Mouse (Mus musculus): ENCODE data around the gene D030056L22Rik. TPM values are rescaled to one million over a fixed set of nuclear protein-coding genes. Genes with fewer than 3 reads are reported as not detected.
A peak's percentile ranks its signal among the peaks of the same experiment; 100 is the strongest.

D030056L22Rik gene
- polyA plus RNA-seq, 1 experiment from 2014 or later: 79.1 TPM

DNA sequence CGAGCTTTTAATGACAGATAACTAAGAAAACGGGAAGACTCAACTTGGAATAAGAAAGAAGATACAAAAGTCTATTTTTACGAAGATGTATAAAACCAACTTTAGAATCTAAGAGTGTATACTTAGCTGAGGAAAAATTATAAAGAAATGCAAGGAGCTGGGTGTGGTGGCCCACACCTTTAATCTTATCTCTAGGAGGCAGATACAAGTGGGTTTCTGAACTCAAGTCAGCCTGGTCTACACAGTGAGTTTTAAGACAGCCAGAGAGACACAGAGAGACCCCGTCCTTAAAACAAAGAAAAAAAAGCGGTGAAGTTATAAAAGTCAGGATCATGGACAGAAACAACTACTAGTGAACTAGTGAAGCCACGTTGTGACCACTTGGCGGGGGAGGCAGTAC is 26.2 kb downstream of the D030056L22Rik start:
- Histone ChIP-seq H3K4me3 (no peak overlapping the region), H3K27me3 (no peaks in the 10 kb centered on the region), H3K4me2 (replicated peaks) (no peak overlapping the region), H3K27ac (replicated peaks) (no peak overlapping the region), H3K4me1 (no peaks in the 10 kb centered on the region), H3K36me3 (no peaks in the 10 kb centered on the region), H3K9me3 (no peaks in the 10 kb centered on the region), H3K9ac (replicated peaks) (no peak overlapping the region)
- 86% methylated on average over 7 of the region's 7 CpGs for WGBS
- no peak for ATAC-seq (ENCODE audit: low FRiP score, low read depth)

DNA sequence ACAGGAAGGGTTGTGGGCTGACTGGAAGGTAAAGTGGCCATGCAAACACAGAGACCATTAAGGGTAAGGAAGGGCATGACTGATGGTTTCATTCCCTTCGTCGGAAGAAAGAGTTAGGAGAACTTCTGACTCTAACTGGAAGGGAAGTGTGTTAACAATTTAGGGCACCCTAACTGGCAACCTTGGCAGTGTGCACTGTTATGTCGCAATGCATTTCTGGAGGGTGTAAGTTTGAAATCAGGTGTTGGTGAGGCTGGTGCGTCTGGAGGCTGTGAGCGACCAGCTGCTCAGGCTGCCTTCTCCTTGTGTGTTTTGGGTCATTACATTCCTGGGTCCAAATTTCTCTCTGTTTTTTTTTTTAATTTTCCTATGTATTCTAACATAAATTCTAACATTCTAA is 31.0 kb downstream of the D030056L22Rik start:
- Histone ChIP-seq H3K36me3 (no peaks in the 10 kb centered on the region), H3K4me1 (no peaks in the 10 kb centered on the region), H3K27ac (replicated peaks) (no peak overlapping the region), H3K9ac (replicated peaks) (no peak overlapping the region), H3K4me3 (no peak overlapping the region), H3K4me2 (replicated peaks) (no peak overlapping the region), H3K9me3 (no peaks in the 10 kb centered on the region), H3K27me3 (no peaks in the 10 kb centered on the region)
- WGBS: 81% methylated on average over 5 of the region's 5 CpGs
- ATAC-seq (ENCODE audit: low FRiP score, low read depth): no peak

DNA sequence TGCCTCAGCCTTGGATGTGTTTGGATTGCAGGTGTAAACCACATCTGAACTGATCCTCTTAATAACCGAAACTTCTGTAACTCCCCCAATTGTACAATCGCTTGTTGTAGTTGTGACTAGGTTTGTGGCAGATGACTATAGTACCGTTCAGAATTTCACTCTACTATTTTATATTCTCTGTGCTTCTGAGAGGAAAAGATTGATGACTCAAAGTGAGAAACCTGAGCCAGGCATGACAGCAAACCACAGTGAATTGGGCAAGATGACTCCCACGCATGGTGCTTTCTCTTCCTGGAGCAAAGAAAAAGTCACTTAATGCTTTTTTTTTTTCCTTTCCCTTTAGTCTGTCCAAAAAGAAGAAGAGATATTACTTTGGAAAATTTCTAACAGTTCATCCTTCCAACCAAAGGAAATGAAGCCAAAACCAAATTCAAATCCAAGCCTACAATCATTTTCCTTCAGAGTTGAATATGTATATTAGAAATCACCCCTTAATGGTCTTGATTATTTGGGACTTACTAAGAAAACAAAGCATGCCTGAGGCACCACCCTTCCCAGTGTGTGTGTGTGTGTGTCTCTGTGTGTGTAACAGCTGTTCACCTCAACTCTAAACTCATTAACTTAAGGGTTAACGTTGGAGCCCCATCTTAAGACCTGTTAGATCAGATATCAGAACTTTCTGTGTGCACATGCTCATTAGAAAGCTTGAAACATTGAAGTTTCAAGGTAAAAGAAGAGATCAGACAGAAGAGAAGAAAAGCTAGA is 33.8 kb downstream of the D030056L22Rik start:
- Histone ChIP-seq H3K4me3 (no peak overlapping the region), H3K9ac (replicated peaks) (no peak overlapping the region), H3K9me3 (no peaks in the 10 kb centered on the region), H3K27me3 (peaks cover 18% of the 10 kb centered on the region), H3K36me3 (no peaks in the 10 kb centered on the region), H3K4me1 (peaks cover 9% of the 10 kb centered on the region; the same call in 1 of the 2 replicates), H3K4me2 (replicated peaks) (no peak overlapping the region), H3K27ac (replicated peaks) (no peak overlapping the region)
- 89% methylated on average over 5 of the region's 5 CpGs for WGBS
- no peak for ATAC-seq (ENCODE audit: low FRiP score, low read depth)

DNA sequence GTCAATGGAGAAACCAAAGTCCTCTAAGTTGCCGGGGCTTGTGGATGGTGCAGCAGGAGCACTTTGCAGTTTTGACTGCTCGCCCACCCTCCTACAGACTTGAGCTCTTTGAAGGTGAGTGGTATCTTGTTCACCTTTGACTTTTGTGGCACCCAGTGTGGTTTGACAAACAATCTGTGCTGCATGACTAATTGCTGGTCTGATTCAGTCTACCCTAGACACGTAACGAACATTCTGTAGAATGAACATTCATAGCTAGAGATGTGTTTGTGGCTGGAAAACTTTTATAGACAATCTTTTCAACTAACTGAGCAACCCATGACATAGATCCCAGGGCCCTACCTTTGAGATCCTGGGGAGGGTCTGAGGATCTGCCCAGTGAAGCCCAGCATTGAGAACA is 34.4 kb downstream of the D030056L22Rik start:
- H3K36me3 ChIP-seq: no peaks in the 10 kb centered on the region
- H3K27ac ChIP-seq (replicated peaks): no peak overlapping the region
- 91% methylated on average over 4 of the region's 4 CpGs for WGBS
- no peak overlapping the region for H3K4me2 ChIP-seq (replicated peaks)
- H3K9ac ChIP-seq (replicated peaks): no peak overlapping the region
- no peak for ATAC-seq (ENCODE audit: low FRiP score, low read depth)
- H3K4me1 ChIP-seq: peaks cover 9% of the 10 kb centered on the region; the same call in 1 of the 2 replicates
- H3K27me3 ChIP-seq: peaks cover 18% of the 10 kb centered on the region
- no peaks in the 10 kb centered on the region for H3K9me3 ChIP-seq
- no peak overlapping the region for H3K4me3 ChIP-seq

DNA sequence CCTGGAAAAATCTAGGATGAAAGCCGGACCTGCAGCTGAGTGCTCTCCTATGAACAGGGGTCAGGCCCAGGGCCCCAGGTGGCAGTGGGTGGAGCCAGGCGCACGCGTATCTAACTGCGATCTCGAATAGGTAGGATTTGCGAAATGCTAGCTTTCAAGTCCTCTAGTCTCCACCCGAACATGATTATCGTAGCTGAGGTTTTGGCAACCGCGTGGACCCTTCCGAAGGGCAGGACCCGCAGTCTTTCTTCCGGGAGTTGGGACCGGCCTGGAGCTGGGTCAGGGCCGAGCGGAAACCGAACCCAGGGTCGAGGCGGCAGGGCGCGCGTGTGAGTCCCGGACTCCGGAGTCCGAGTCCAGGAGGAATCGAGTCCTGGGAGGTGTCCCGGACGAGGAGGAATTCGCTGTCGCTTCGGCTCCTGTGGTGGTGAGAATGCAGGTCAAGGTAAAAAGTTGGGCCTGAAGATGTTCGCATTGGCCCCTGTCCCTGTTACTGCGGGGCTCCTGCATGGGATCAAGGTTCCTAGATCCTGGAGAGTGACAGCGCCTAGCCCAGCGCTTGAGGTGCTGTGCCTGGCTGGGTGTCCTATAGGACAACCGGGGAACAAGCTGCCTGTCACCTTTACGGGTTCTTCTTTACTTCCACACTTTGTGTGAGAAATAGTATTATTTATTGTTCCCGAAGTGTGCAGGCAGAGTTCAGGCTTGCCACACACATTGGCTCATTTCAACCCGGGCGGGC is 36.8 kb downstream of the D030056L22Rik start, which contains the start of gene Trpm6:
Trpm6 (plus strand) TSS at position 386 of the 742 bp plus-strand sequence.
- H3K27me3 ChIP-seq: peaks cover 18% of the 10 kb centered on the region
- H3K4me3 ChIP-seq: peak within 1 kb of the TSS; percentile 40
- H3K9ac ChIP-seq (replicated peaks): no peak within 1 kb of the TSS
- WGBS: 7% methylated on average over 41 of the region's 41 CpGs
- H3K4me1 ChIP-seq: peaks cover 9% of the 10 kb centered on the region; the same call in 1 of the 2 replicates
- no peak within 1 kb of the TSS for H3K27ac ChIP-seq (replicated peaks)
- no peaks in the 10 kb centered on the region for H3K9me3 ChIP-seq
- 0 out of 2 replicates have a peak, but pooled peaks have one; percentile 44 for ATAC-seq (ENCODE audit: low FRiP score, low read depth)
- H3K4me2 ChIP-seq (replicated peaks): peak within 1 kb of the TSS; percentile 61
- H3K36me3 ChIP-seq: no peaks in the 10 kb centered on the region

DNA sequence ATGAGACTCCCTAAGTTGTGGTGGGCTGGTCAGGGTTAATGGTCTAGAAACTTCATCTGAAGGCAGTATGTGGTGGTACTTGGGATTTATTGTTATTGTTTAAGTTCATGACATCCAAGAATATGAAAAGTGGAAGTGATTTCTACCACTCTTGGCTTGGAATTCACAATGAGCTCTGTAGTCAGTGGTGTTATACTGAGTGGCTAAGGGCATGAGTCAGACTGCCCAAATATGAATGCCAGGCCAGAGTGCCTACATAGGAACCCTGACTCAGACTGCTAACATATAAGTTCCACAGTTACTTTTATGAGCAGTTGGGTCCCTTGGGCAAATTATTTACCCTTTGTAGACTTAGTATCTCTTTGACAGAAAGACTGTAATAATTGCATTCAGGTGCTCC is 44.2 kb downstream of the D030056L22Rik start:
- no peaks in the 10 kb centered on the region for H3K36me3 ChIP-seq
- no peak for ATAC-seq (ENCODE audit: low FRiP score, low read depth)

DNA sequence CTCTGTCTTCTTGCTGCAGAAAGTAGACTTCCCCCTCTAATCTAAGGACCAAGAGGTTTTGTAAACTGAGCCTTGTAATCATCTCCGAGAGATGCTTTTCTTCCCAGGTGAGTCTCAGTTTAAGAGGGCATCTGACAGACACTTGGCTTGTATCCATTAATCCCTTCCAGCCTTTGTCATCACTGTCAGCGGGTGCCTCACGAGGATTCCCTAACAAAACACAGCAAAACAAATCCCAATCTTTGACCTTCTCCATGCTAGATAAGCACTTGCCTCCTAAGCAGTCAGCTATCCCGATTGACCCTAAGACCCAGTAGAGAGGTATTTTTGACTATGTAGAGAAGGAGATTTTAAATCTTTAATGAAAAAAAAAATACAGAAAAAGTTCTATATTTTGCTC is 44.7 kb downstream of the D030056L22Rik start:
- Histone ChIP-seq H3K4me1 (peaks cover 7% of the 10 kb centered on the region; the same call in 1 of the 2 replicates), H3K4me3 (no peak overlapping the region), H3K27ac (replicated peaks) (no peak overlapping the region), H3K9me3 (no peaks in the 10 kb centered on the region), H3K9ac (replicated peaks) (no peak overlapping the region), H3K27me3 (no peaks in the 10 kb centered on the region), H3K36me3 (no peaks in the 10 kb centered on the region), H3K4me2 (replicated peaks) (no peak overlapping the region)
- 31% methylated on average over 4 of the region's 4 CpGs for whole genome bisulfite sequencing
- no peak for ATAC-seq (ENCODE audit: low FRiP score, low read depth)

More for the DNA sequence above, 44.2 kb downstream of the D030056L22Rik start:
- H3K27ac ChIP-seq (replicated peaks): no peak overlapping the region
- H3K4me2 ChIP-seq (replicated peaks): no peak overlapping the region
- no peak overlapping the region for H3K9ac ChIP-seq (replicated peaks)
- peaks cover 7% of the 10 kb centered on the region; the same call in 1 of the 2 replicates for H3K4me1 ChIP-seq
- no peak overlapping the region for H3K4me3 ChIP-seq
- no peaks in the 10 kb centered on the region for H3K9me3 ChIP-seq
- H3K27me3 ChIP-seq: no peaks in the 10 kb centered on the region

DNA sequence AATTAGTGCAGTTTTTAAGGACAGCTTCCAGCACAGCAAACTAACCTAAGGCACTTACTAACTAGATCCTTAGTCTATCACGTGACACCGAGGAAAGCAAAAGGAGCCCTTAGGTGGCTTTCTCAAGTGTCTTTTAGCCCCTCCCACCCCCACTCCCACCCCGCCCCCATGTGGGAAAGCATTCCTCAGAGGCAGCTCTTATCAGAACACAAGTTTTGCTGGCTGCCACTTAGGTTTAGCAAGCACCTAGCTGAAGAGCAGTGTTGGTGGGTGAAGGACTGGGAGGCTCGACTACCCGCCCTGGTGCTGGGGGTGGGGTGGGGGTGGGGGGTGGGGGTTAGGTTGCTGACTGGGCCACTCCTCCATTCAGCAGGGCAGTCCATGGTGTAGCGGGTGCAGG is 45.3 kb downstream of the D030056L22Rik start:
- no peak overlapping the region for H3K27ac ChIP-seq (replicated peaks)
- 18% methylated on average over 6 of the region's 6 CpGs for WGBS
- no peak for ATAC-seq (ENCODE audit: low FRiP score, low read depth)

DNA sequence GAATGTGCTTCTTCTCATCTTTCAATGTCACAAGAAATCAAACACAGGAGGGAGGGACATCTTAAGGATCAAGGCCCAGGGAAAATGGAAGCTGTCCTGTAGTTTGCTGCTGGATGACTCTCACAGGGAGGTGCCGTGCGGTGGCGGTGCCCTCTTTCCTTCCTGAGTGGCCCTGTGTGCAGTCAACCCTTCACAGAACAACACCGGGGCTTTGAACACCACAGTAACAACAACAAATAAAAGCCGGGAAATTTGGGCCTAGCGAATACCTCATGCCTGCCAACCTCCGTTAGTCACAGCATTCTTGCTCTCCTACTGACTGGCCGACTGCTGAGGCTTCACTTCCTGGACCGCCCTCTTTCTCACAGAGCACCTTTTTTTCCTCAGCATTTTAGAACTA is 45.9 kb downstream of the D030056L22Rik start:
- Histone ChIP-seq H3K4me3 (no peak overlapping the region), H3K27ac (replicated peaks) (no peak overlapping the region), H3K4me1 (peaks cover 7% of the 10 kb centered on the region; the same call in 1 of the 2 replicates), H3K36me3 (no peaks in the 10 kb centered on the region), H3K9ac (replicated peaks) (no peak overlapping the region), H3K9me3 (no peaks in the 10 kb centered on the region), H3K27me3 (no peaks in the 10 kb centered on the region), H3K4me2 (replicated peaks) (peak overlapping the region; percentile 3; the same call in 1 of the 2 replicates)
- 16% methylated on average over 9 of the region's 9 CpGs for WGBS
- peak; percentile 66 for ATAC-seq (ENCODE audit: low FRiP score, low read depth)

More for the DNA sequence above, 45.3 kb downstream of the D030056L22Rik start:
- Histone ChIP-seq H3K9ac (replicated peaks) (no peak overlapping the region), H3K36me3 (no peaks in the 10 kb centered on the region), H3K27me3 (no peaks in the 10 kb centered on the region), H3K4me1 (peaks cover 7% of the 10 kb centered on the region; the same call in 1 of the 2 replicates), H3K9me3 (no peaks in the 10 kb centered on the region), H3K4me3 (no peak overlapping the region), H3K4me2 (replicated peaks) (0 out of 2 replicates have a peak overlapping the region, but pooled peaks have one; percentile 3)

DNA sequence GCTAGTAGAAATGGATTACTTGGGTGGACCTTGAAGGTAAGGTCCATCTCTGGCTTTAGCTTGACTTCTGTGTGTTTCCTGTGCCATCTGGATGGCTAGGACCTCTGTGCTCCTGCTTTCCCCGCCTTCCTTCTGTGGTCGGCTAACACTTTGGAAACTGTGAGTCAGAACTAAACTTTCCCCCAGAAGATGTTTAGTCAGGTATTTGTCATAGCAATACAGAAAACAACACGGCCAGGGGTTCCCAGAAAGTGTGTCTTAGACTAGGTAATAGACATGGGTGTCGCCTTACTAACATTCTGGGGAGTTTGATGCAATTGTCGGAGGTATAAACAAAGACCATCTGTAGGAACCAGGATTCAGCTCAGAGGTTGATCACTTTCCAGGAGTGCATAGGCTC is 53.4 kb downstream of the D030056L22Rik start:
- Histone ChIP-seq H3K9me3 (no peaks in the 10 kb centered on the region), H3K9ac (replicated peaks) (no peak overlapping the region), H3K4me2 (replicated peaks) (no peak overlapping the region), H3K4me3 (no peak overlapping the region), H3K4me1 (no peaks in the 10 kb centered on the region), H3K27me3 (no peaks in the 10 kb centered on the region), H3K36me3 (no peaks in the 10 kb centered on the region), H3K27ac (replicated peaks) (no peak overlapping the region)
- ATAC-seq (ENCODE audit: low FRiP score, low read depth): no peak
- 87% methylated on average over 5 of the region's 5 CpGs for WGBS
